Mouse (Mus musculus): ENCODE results near the gene Me3. TPM values are rescaled to one million over a fixed set of nuclear protein-coding genes. Genes with fewer than 3 reads are reported as not detected.
A peak's percentile ranks its signal among the peaks of the same experiment; 100 is the strongest.

Gene Me3
- polyA plus RNA-seq, 1 experiment from 2014 or later, result 3.6 TPM

GRCm38 (mm10) chr7:89787735-89788134 lies 155.5 kb downstream of the Me3 start:
- WGBS, result 66% methylated on average over 7 of the region's 7 CpGs
- no peaks in the 10 kb centered on the region for H3K36me3 ChIP-seq
- no peak overlapping the region for H3K4me2 ChIP-seq (replicated peaks)
- no peaks in the 10 kb centered on the region for H3K27me3 ChIP-seq
- no peak overlapping the region for H3K9ac ChIP-seq
- no peak overlapping the region for H3K4me3 ChIP-seq (replicated peaks)
- no peaks in the 10 kb centered on the region for H3K9me3 ChIP-seq (replicated peaks)
- 0 out of 2 replicates have a peak, but pooled peaks have one; percentile 15 for ATAC-seq (ENCODE audit: insufficient number of reproducible peaks, low FRiP score, low TSS enrichment, low read depth)
- peaks cover 3% of the 10 kb centered on the region; the same call in 1 of the 2 replicates for H3K4me1 ChIP-seq
- no peak overlapping the region for H3K27ac ChIP-seq (replicated peaks)

GRCm38 (mm10) chr7:89792576-89792975 lies 160.4 kb downstream of the Me3 start:
- no peaks in the 10 kb centered on the region for H3K36me3 ChIP-seq
- H3K27ac ChIP-seq (replicated peaks), result no peak overlapping the region
- no peak overlapping the region for H3K9ac ChIP-seq
- H3K4me2 ChIP-seq (replicated peaks), result no peak overlapping the region
- H3K4me1 ChIP-seq, result peaks cover 10% of the 10 kb centered on the region
- whole genome bisulfite sequencing, result 91% methylated on average over 1 of the region's 1 CpGs
- H3K9me3 ChIP-seq (replicated peaks), result no peaks in the 10 kb centered on the region
- H3K27me3 ChIP-seq, result no peaks in the 10 kb centered on the region
- no peak for ATAC-seq (ENCODE audit: insufficient number of reproducible peaks, low FRiP score, low TSS enrichment, low read depth)
- H3K4me3 ChIP-seq (replicated peaks), result no peak overlapping the region

GRCm38 (mm10) chr7:89795366-89795765 lies 163.2 kb downstream of the Me3 start:
- Histone ChIP-seq H3K27ac (replicated peaks) (no peak overlapping the region), H3K36me3 (no peaks in the 10 kb centered on the region), H3K4me2 (replicated peaks) (no peak overlapping the region), H3K4me3 (replicated peaks) (no peak overlapping the region), H3K4me1 (peaks cover 19% of the 10 kb centered on the region), H3K27me3 (no peaks in the 10 kb centered on the region), H3K9ac (no peak overlapping the region), H3K9me3 (replicated peaks) (no peaks in the 10 kb centered on the region)
- ATAC-seq (ENCODE audit: insufficient number of reproducible peaks, low FRiP score, low TSS enrichment, low read depth), result no peak
- WGBS, result 67% methylated on average over 3 of the region's 3 CpGs

GRCm38 (mm10) chr7:89796351-89796801 lies 164.2 kb downstream of the Me3 start:
- no peak for ATAC-seq (ENCODE audit: insufficient number of reproducible peaks, low FRiP score, low TSS enrichment, low read depth)

GRCm38 (mm10) chr7:89798358-89799020 lies 166.3 kb downstream of the Me3 start:
- Histone ChIP-seq H3K9ac (no peak overlapping the region), H3K4me1 (peaks cover 19% of the 10 kb centered on the region), H3K9me3 (replicated peaks) (no peaks in the 10 kb centered on the region), H3K4me2 (replicated peaks) (no peak overlapping the region; the same call in 1 of the 2 replicates), H3K27me3 (no peaks in the 10 kb centered on the region), H3K36me3 (no peaks in the 10 kb centered on the region), H3K4me3 (replicated peaks) (no peak overlapping the region), H3K27ac (replicated peaks) (peak overlapping the region; percentile 2; the same call in 1 of the 2 replicates)
- WGBS, result 30% methylated on average over 8 of the region's 8 CpGs
- ATAC-seq (ENCODE audit: insufficient number of reproducible peaks, low FRiP score, low TSS enrichment, low read depth), result no peak

More at GRCm38 (mm10) chr7:89796351-89796801, 164.2 kb downstream of the Me3 start:
- H3K9ac ChIP-seq, result no peak overlapping the region
- no peak overlapping the region for H3K27ac ChIP-seq (replicated peaks)
- H3K36me3 ChIP-seq, result no peaks in the 10 kb centered on the region
- H3K4me2 ChIP-seq (replicated peaks), result no peak overlapping the region
- H3K4me3 ChIP-seq (replicated peaks), result no peak overlapping the region
- no peaks in the 10 kb centered on the region for H3K9me3 ChIP-seq (replicated peaks)
- WGBS, result 26% methylated on average over 6 of the region's 6 CpGs
- peaks cover 19% of the 10 kb centered on the region for H3K4me1 ChIP-seq
- H3K27me3 ChIP-seq, result no peaks in the 10 kb centered on the region

- H3K9ac ChIP-seq, result no peak overlapping the region
- no peak overlapping the region for H3K4me3 ChIP-seq (replicated peaks)
- no peak overlapping the region for H3K27ac ChIP-seq (replicated peaks)
- H3K4me2 ChIP-seq (replicated peaks), result no peak overlapping the region
- H3K4me1 ChIP-seq, result peaks cover 12% of the 10 kb centered on the region
- H3K27me3 ChIP-seq, result no peaks in the 10 kb centered on the region
- H3K36me3 ChIP-seq, result no peaks in the 10 kb centered on the region
- ATAC-seq (ENCODE audit: insufficient number of reproducible peaks, low FRiP score, low TSS enrichment, low read depth), result no peak
- 72% methylated on average over 3 of the region's 3 CpGs for WGBS
- no peaks in the 10 kb centered on the region for H3K9me3 ChIP-seq (replicated peaks)
Measured at GRCm38 (mm10) chr7:89802447-89802846, 170.3 kb downstream of the Me3 start.

GRCm38 (mm10) chr7:89803966-89804365 lies 171.8 kb downstream of the Me3 start:
- Histone ChIP-seq H3K9me3 (replicated peaks) (no peaks in the 10 kb centered on the region), H3K4me2 (replicated peaks) (no peak overlapping the region), H3K27ac (replicated peaks) (no peak overlapping the region), H3K27me3 (no peaks in the 10 kb centered on the region), H3K4me1 (no peaks in the 10 kb centered on the region), H3K36me3 (no peaks in the 10 kb centered on the region), H3K4me3 (replicated peaks) (no peak overlapping the region), H3K9ac (no peak overlapping the region)
- no peak for ATAC-seq (ENCODE audit: insufficient number of reproducible peaks, low FRiP score, low TSS enrichment, low read depth)
- 77% methylated on average over 4 of the region's 4 CpGs for WGBS

- WGBS, result 48% methylated on average over 2 of the region's 2 CpGs
- H3K36me3 ChIP-seq, result no peaks in the 10 kb centered on the region
Measured at GRCm38 (mm10) chr7:89809400-89809799, 177.2 kb downstream of the Me3 start.

GRCm38 (mm10) chr7:89828436-89829065 lies 196.4 kb downstream of the Me3 start:
- Histone ChIP-seq H3K9me3 (replicated peaks) (no peaks in the 10 kb centered on the region), H3K27me3 (no peaks in the 10 kb centered on the region), H3K27ac (replicated peaks) (no peak overlapping the region), H3K4me1 (peaks cover 6% of the 10 kb centered on the region; the same call in 1 of the 2 replicates), H3K4me3 (replicated peaks) (no peak overlapping the region), H3K4me2 (replicated peaks) (no peak overlapping the region), H3K36me3 (no peaks in the 10 kb centered on the region), H3K9ac (no peak overlapping the region)
- ATAC-seq (ENCODE audit: insufficient number of reproducible peaks, low FRiP score, low TSS enrichment, low read depth), result no peak
- 38% methylated on average over 4 of the region's 4 CpGs for WGBS

More at GRCm38 (mm10) chr7:89809400-89809799, 177.2 kb downstream of the Me3 start:
- Histone ChIP-seq H3K27ac (replicated peaks) (no peak overlapping the region), H3K9me3 (replicated peaks) (no peaks in the 10 kb centered on the region), H3K9ac (no peak overlapping the region), H3K27me3 (no peaks in the 10 kb centered on the region), H3K4me3 (replicated peaks) (no peak overlapping the region), H3K4me2 (replicated peaks) (no peak overlapping the region), H3K4me1 (no peaks in the 10 kb centered on the region)
- no peak for ATAC-seq (ENCODE audit: insufficient number of reproducible peaks, low FRiP score, low TSS enrichment, low read depth)

GRCm38 (mm10) chr7:89829201-89829600 lies 197.0 kb downstream of the Me3 start:
- H3K27ac ChIP-seq (replicated peaks), result no peak overlapping the region
- no peaks in the 10 kb centered on the region for H3K9me3 ChIP-seq (replicated peaks)
- 59% methylated on average over 7 of the region's 7 CpGs for WGBS
- no peak overlapping the region for H3K4me2 ChIP-seq (replicated peaks)
- H3K36me3 ChIP-seq, result no peaks in the 10 kb centered on the region
- H3K4me1 ChIP-seq, result peaks cover 6% of the 10 kb centered on the region; the same call in 1 of the 2 replicates
- no peak overlapping the region for H3K4me3 ChIP-seq (replicated peaks)
- no peaks in the 10 kb centered on the region for H3K27me3 ChIP-seq
- no peak for ATAC-seq (ENCODE audit: insufficient number of reproducible peaks, low FRiP score, low TSS enrichment, low read depth)
- no peak overlapping the region for H3K9ac ChIP-seq

- no peak overlapping the region for H3K4me3 ChIP-seq (replicated peaks)
- H3K4me1 ChIP-seq, result 0 out of 2 replicates have a peak, but pooled peaks cover 10% of the 10 kb centered on the region
- H3K36me3 ChIP-seq, result no peaks in the 10 kb centered on the region
- 81% methylated on average over 8 of the region's 8 CpGs for WGBS
- no peaks in the 10 kb centered on the region for H3K27me3 ChIP-seq
- H3K27ac ChIP-seq (replicated peaks), result no peak overlapping the region
- ATAC-seq (ENCODE audit: insufficient number of reproducible peaks, low FRiP score, low TSS enrichment, low read depth), result no peak
- H3K4me2 ChIP-seq (replicated peaks), result no peak overlapping the region
- no peaks in the 10 kb centered on the region for H3K9me3 ChIP-seq (replicated peaks)
- H3K9ac ChIP-seq, result no peak overlapping the region
Measured at GRCm38 (mm10) chr7:89833521-89833920, 201.3 kb downstream of the Me3 start.
